Mouse (Mus musculus) retina, embryonic 14.5 days (tissue): ENCODE results near the gene Inka2.

ENCODE experiments used
- DNase-seq: peaks from one replicate; pipeline ENCODE4 v3.0.0-alpha.2; 2015; ENCODE audit warnings: low spot score

The Inka2 gene

DNA sequence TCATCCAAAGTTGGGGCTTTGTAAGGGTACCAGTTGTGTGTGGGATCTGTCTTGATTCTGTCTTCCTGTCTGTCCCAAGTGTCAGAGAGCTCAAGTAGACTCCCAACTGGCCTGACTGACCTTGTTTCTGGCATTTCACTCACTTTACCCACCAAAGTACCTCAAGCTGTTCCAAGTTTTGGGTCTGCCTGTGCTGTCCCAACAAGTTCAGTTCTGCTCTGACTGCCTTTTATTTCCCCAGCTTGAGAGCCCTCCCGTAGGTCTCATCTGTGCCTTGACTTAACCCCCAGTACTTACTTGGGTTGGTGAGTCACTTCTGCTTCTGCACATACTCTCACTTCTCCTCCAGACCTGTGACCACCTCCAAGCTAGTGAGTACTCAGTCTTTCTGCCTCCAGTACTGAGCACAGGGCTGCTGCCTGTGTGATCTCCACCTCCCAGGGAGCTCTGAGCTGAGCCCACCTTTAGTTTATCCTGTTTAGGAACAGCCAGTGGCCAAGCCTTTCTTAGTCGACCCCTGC is 17.3 kb downstream of the Inka2 start:
- no peak for DNase-seq

DNA sequence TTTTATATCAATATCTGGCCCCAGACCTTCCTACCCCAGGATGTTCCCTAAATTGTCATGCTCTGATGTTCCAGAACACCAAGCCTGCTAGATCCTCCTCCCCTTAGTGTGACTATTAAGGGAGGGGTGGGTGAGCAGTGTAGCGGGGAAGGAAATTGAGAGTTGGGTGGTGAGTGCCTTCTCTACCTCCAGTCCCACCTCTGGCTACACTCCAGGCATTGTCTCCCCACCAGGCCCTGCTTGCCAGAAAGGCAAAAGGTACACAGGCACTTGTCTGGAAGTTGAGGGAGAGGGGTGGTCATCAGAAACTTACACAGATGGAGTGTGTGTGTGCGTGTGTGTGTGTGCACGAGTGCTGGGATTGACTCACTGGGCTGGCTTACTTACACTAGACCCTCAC is 18.1 kb downstream of the Inka2 start:
- DNase-seq: no peak

DNA sequence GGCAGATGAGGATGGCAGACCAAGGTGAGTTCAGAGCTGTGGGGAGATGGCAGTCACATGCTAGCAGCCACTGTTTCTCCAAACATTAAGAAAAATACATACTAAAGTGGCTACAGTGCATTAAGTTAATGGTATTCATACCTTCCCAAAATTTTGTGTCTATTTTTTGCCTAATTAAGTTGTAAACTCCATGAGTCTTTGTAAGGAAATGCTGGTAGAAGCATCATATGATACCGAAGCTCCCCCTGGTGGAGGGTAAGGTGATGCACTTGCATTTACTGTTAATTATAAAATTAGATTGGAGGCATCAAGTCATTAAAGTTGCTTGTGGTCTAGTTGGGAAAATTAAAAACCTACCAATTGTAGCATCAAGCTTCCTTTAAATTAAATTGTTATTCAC is 21.6 kb downstream of the Inka2 start:
- peak; percentile 82 for DNase-seq

GRCm38 (mm10) chr3:105732360-105732759 is 28.0 kb downstream of the Inka2 start:
- DNase-seq: no peak

DNA sequence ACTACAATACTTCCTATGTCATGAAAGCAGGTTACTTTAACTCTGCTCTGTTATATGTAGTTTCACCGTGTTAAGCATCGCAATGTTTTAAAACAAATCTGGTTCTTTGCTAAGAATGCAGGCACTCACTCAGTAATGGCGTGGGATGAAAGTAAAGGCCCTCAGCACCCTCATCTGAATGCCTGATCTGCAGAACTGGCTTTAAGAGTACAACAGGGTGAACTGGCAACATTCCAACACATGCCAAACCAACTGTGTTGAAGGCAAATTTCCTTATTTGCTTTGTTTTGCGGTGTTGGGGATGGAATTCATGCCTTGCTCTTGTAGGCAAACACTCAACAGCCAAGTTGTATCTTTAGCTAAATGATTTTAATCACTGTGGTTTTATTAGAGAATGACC is 29.1 kb downstream of the Inka2 start:
- DNase-seq: no peak

- DNase-seq: no peak
Observed at GRCm38 (mm10) chr3:105735285-105735684, 30.9 kb downstream of the Inka2 start.

DNA sequence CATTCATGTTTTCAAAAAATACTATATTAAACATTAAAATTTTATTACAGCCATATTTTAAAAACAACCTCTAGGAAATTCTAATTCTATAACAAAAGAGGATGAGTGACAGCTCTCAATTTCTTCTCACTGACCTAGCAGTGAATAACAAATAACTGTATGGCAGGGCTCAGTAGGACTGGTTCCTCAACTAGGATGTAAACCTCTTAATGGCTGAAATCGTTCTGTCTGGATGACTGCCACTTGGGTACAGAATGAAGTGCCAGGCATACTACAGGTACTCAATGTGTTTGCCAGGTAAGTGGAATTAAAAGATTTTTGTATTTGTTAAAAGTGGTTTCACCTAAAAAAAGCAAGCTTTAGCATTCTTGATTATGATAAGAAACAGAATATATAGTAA is 31.7 kb downstream of the Inka2 start:
- DNase-seq: no peak

GRCm38 (mm10) chr3:105737070-105737469 is 32.7 kb downstream of the Inka2 start:
- DNase-seq: no peak

DNA sequence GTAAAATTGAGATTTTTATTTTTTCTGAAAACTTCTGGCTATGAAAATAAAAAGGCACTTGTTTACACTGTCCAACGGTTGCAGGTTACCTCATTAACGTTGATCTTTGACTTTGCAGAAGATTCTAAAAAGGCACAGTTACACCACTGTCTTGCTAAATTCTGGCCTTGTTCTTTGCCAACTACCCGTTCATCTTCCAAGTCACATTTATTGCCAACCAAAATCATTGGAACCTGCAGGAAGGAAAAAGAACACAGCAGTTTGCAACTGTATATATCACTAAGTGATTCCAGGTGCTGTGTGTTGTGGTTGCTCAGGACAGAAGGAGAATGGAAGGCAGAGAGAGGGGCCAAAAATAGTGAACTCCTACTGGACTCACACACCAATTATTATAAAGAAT is 33.3 kb downstream of the Inka2 start:
- no peak for DNase-seq

DNA sequence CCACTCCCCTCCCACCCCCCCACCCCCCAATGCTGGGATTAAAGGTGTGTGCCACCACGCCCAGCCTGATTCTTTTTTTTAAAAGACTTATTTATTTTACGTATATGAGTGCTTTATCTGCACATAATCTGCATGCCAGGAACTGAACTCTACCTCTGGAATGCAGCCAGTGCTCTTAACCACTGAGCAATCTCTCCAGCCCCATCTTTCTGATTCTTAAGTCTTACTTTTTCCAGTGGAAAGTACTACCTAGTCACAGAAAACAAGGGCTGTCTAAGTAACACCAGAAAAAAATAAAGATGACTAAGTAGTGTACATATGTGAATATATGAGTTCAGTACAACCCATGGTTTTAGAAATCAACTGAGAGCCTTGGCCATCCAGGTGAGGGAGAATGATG is 42.1 kb downstream of the Inka2 start:
- DNase-seq: no peak

DNA sequence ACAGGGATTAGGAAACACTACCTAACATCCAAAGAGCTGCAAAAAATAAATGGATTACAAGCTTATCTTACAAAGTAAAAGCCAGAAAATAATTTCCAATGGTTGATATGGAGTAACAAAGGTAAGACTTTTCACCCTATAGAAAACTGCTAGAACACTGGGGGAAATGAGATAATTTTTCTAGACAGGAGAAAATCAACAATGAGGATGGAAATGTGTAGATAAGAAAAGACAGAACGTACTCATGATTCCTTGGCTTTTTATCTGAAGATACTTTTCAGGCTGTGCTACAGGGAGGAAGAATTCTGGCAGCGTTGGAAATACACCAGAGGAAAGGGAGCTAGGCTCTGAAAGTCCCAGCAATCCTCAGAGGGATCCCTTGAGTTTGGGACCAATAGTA is 46.4 kb downstream of the Inka2 start:
- DNase-seq: no peak

- DNase-seq: peak; percentile 9
Observed at GRCm38 (mm10) chr3:105754184-105754583, 49.8 kb downstream of the Inka2 start.

- DNase-seq: no peak
Observed at GRCm38 (mm10) chr3:105755123-105755522, 50.7 kb downstream of the Inka2 start.

DNA sequence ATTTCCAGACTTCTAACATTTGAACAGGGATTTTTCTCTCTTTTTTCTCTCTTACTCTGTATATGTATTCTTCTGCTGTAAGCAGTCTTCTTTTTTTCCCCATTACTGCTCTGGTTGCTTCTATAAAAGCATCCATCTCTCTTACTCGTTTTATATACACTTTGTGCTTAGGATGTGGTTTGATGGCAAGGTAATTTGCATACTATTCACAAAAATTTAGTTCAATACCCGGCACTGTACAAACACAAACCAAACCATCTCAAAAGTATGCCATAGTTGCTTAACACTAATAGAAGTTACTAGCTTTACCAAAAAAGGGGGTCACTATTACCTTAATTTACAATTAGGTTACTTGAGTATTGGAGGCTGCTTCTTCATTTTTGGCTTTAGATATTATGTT is 52.1 kb downstream of the Inka2 start:
- DNase-seq: no peak

DNA sequence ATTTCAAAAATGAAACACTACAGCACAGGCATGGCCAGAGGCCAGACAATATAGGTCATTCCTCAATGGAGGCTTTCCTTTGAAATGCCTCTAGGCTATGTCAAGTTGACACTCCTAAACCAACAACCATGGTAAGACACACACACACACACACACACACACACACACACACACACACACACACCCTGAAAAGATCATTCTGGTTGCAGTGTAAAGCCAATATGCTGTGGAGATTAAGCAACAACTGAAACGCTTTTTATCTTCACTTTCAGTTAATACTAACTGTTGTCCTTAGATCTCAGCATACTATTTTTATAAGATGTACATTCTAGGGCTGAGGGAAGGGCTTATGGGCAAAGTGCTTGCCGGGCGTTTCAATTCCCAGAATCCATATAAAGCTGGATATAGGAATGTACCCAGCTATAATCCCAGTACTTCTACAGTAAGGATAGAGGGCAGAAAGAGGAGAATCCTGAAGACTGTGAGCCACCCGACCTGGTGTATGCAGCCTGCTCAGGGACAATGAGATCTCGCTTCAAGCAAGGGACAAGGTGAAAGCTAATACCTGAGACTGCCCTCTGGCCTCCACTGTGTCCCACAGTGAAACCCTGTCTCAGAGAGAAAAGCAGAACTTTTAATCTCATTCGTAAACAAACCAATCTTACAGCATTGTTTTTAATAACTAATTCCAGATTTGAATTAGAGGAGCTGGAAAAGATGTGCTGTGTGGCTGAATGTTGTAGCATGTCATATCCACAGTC is 53.1 kb downstream of the Inka2 start:
- DNase-seq: no peak

DNA sequence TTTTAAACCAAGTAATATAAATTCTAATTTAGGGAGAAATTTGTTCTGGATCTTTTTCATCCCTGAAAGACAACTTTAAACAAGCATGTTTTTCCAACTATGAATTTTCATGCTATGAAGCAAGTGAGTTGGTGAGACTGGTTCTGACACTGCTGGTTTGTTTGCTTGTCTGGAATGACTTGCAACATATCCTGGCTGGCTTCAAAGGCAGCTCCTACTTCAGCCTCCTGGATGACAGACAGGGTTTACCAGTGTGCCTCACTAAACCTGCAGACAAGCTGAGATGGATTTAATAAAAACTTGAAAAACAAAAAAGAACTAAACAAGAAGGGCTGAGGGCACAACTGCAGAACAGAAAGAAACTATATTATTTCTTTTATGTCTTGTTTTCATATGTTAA is 53.7 kb downstream of the Inka2 start:
- DNase-seq: no peak

DNA sequence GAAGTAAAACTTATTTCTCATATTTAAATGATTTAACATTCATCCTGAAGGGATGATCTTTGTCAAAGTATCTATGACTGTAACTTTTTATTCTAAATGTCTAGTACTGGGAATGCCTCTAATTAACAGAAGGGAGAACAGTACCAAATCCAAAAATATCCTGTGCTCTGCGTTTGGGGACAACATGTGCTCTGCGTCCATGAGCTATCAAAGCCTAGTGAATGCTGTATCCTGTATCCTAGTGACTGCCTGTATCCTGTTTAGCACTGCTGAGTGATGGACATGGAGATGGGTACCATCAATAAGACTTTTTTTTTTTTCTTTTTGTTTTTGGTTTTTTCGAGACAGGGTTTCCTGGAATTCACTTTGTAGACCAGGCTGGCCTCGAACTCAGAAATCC is 54.3 kb downstream of the Inka2 start:
- DNase-seq: no peak

GRCm38 (mm10) chr3:105760063-105760462 is 55.7 kb downstream of the Inka2 start:
- DNase-seq: no peak

- no peak for DNase-seq
Observed at GRCm38 (mm10) chr3:105763132-105763851, 58.9 kb downstream of the Inka2 start.

DNA sequence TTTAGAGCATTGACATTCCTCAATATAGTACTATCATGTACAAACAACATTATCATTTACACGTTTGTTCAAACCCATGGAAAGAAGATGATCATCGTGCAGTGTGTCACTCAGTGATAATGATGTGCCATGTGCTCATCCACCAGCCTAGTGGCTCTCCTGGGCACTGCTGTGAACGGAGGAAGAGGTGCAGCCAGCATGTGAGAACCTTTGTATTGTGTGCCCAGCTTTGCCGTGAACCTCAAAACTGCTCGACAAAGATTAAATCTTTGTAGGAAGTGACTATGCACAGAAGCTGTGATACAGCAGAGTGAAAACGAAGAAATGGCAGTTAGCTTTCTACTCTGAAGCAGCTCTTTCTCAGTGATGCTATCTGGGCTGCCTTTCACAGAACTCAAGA is 64.1 kb downstream of the Inka2 start:
- no peak for DNase-seq

GRCm38 (mm10) chr3:105769380-105769779 is 65.0 kb downstream of the Inka2 start:
- no peak for DNase-seq
